Mouse (Mus musculus): ENCODE results near the gene Nim1k. TPM values are rescaled to one million over a fixed set of nuclear protein-coding genes. Genes with fewer than 3 reads are reported as not detected.
"Not testable (repeated sequence)": the region's sequence is repeated elsewhere in the genome, so short reads cannot be mapped to it uniquely, and the experiment has no call there.

Gene Nim1k
- polyA plus RNA-seq, 1 experiment from 2014 or later, result 2.4 TPM

- no peak overlapping the region for H3K27ac ChIP-seq (replicated peaks)
- 85% methylated on average over 2 of the region's 2 CpGs for WGBS
- H3K9me3 ChIP-seq (replicated peaks), result no peaks in the 10 kb centered on the region
- DNase-seq (ENCODE audit: low spot score), result no peak
- peaks cover 21% of the 10 kb centered on the region for H3K36me3 ChIP-seq
- no peak overlapping the region for H3K4me3 ChIP-seq
- H3K27me3 ChIP-seq (ENCODE audit: low read depth, poor library complexity, severe bottlenecking), result no peaks in the 10 kb centered on the region
- no peaks in the 10 kb centered on the region for H3K4me1 ChIP-seq
Measured at GRCm38 (mm10) chr13:119716105-119716504, 39.6 kb downstream of the Nim1k start.

GRCm38 (mm10) chr13:119713821-119714220, 41.9 kb downstream of the Nim1k start:
- peaks cover 44% of the 10 kb centered on the region for H3K36me3 ChIP-seq
- H3K27me3 ChIP-seq (ENCODE audit: low read depth, poor library complexity, severe bottlenecking), result no peaks in the 10 kb centered on the region
- no peak for DNase-seq (ENCODE audit: low spot score)
- no peak overlapping the region for H3K4me3 ChIP-seq
- WGBS, result 80% methylated on average over 9 of the region's 9 CpGs
- H3K4me1 ChIP-seq, result no peaks in the 10 kb centered on the region
- H3K27ac ChIP-seq (replicated peaks), result no peak overlapping the region
- no peaks in the 10 kb centered on the region for H3K9me3 ChIP-seq (replicated peaks)

DNA sequence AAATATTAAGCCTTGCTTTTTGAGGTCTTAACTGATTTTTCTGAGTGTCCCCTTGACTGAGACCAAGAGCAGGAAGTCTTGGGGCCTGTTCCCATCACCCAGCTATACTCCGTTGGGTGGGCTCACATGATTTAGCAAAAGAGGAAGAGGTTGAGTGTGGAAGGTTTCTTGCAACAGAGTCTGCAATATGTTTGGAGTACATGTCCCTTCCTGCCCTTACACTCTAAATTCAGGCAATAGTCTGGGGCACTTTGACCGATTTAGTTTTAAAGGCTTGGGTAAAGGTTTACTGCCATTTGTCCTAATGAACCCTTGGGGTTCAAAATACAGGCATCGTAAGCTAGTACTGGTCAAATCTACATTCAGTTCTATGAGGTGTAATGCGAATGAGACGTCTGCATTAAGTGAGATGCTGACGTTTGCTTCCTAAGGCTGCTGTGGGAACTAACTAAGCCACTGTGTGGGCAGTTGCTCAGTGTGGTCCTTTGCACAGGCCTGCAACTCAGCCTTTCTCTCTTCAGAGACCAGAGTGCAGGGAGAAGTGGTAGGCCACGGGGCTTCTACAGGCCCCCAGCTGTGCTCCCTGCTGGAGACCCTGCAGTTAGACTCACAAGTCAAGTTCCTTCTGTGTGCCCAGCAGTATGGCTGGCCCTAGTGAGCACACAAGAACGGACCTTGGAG, 42.4 kb downstream of the Nim1k start:
- WGBS, result 75% methylated on average over 8 of the region's 8 CpGs
- Histone ChIP-seq H3K27ac (replicated peaks) (no peak overlapping the region), H3K4me3 (no peak overlapping the region), H3K27me3 (ENCODE audit: low read depth, poor library complexity, severe bottlenecking) (no peaks in the 10 kb centered on the region), H3K36me3 (peaks cover 50% of the 10 kb centered on the region), H3K9me3 (replicated peaks) (no peaks in the 10 kb centered on the region), H3K4me1 (no peaks in the 10 kb centered on the region)
- no peak for DNase-seq (ENCODE audit: low spot score)

GRCm38 (mm10) chr13:119712463-119712862, 43.2 kb downstream of the Nim1k start:
- Histone ChIP-seq H3K27me3 (ENCODE audit: low read depth, poor library complexity, severe bottlenecking) (no peaks in the 10 kb centered on the region), H3K4me1 (no peaks in the 10 kb centered on the region), H3K4me3 (no peak overlapping the region), H3K27ac (replicated peaks) (no peak overlapping the region), H3K9me3 (replicated peaks) (no peaks in the 10 kb centered on the region), H3K36me3 (peaks cover 58% of the 10 kb centered on the region)
- 94% methylated on average over 11 of the region's 11 CpGs for WGBS
- DNase-seq (ENCODE audit: low spot score), result no peak

DNA sequence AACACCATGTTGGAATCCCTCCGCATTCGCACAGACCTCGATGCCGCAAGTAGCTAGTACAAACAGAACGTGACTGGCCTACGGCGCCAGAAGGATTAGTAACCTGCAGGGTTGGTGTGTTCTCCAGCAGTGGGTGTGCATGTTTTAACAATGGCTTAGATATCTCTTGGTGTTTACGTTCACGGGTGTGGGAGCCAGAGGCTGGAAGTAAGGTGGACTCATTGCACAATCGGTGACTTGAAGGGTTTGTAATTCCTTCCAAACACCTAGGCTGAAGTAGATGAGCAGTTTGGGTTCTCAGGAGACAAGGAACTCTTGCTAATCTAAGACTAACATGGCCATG, 45.4 kb downstream of the Nim1k start:
- DNase-seq (ENCODE audit: low spot score), result no peak
- peaks cover 77% of the 10 kb centered on the region for H3K36me3 ChIP-seq

GRCm38 (mm10) chr13:119709388-119710267, 46.1 kb downstream of the Nim1k start:
- Histone ChIP-seq H3K4me1 (no peaks in the 10 kb centered on the region), H3K27me3 (ENCODE audit: low read depth, poor library complexity, severe bottlenecking) (no peaks in the 10 kb centered on the region), H3K27ac (replicated peaks) (no peak overlapping the region), H3K9me3 (replicated peaks) (no peaks in the 10 kb centered on the region), H3K4me3 (no peak overlapping the region), H3K36me3 (peaks cover 83% of the 10 kb centered on the region)
- no peak for DNase-seq (ENCODE audit: low spot score)
- 95% methylated on average over 8 of the region's 8 CpGs for WGBS

More for the DNA sequence above, 45.4 kb downstream of the Nim1k start:
- H3K4me3 ChIP-seq, result no peak overlapping the region
- H3K27me3 ChIP-seq (ENCODE audit: low read depth, poor library complexity, severe bottlenecking), result no peaks in the 10 kb centered on the region
- no peaks in the 10 kb centered on the region for H3K4me1 ChIP-seq
- 90% methylated on average over 10 of the region's 10 CpGs for WGBS
- no peaks in the 10 kb centered on the region for H3K9me3 ChIP-seq (replicated peaks)
- H3K27ac ChIP-seq (replicated peaks), result no peak overlapping the region

- Histone ChIP-seq H3K27ac (replicated peaks) (no peak overlapping the region), H3K9me3 (replicated peaks) (no peaks in the 10 kb centered on the region), H3K27me3 (ENCODE audit: low read depth, poor library complexity, severe bottlenecking) (no peaks in the 10 kb centered on the region), H3K36me3 (peaks cover 90% of the 10 kb centered on the region), H3K4me3 (no peak overlapping the region), H3K4me1 (no peaks in the 10 kb centered on the region)
- WGBS, result 90% methylated on average over 5 of the region's 5 CpGs
- no peak for DNase-seq (ENCODE audit: low spot score)
Measured at GRCm38 (mm10) chr13:119708941-119709340, 46.7 kb downstream of the Nim1k start.

DNA sequence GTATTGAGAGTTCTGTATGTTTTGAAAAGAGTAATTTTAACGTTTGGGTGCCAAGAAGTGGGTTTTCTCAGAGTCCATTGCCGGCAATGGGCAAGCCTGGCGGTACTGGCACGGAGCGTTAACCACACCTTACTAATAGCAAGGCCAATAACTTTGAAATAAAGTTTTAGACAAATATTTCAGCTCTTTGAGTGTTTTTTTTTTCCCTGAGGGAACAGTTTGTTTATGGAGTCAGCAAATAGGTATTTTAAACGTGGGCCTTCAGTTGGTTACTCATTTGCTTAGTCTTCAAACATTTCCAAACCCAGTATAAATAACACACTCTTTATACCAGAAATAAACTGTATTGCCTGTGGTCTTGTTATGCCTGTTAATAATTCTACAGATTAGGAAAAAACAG, 47.8 kb downstream of the Nim1k start:
- Histone ChIP-seq H3K36me3 (peaks cover 94% of the 10 kb centered on the region), H3K27ac (replicated peaks) (no peak overlapping the region), H3K27me3 (ENCODE audit: low read depth, poor library complexity, severe bottlenecking) (no peaks in the 10 kb centered on the region), H3K9me3 (replicated peaks) (no peaks in the 10 kb centered on the region), H3K4me3 (no peak overlapping the region), H3K4me1 (no peaks in the 10 kb centered on the region)
- WGBS, result 97% methylated on average over 6 of the region's 6 CpGs
- no peak for DNase-seq (ENCODE audit: low spot score)

GRCm38 (mm10) chr13:119706953-119707352, 48.7 kb downstream of the Nim1k start:
- peaks cover 96% of the 10 kb centered on the region for H3K36me3 ChIP-seq

DNA sequence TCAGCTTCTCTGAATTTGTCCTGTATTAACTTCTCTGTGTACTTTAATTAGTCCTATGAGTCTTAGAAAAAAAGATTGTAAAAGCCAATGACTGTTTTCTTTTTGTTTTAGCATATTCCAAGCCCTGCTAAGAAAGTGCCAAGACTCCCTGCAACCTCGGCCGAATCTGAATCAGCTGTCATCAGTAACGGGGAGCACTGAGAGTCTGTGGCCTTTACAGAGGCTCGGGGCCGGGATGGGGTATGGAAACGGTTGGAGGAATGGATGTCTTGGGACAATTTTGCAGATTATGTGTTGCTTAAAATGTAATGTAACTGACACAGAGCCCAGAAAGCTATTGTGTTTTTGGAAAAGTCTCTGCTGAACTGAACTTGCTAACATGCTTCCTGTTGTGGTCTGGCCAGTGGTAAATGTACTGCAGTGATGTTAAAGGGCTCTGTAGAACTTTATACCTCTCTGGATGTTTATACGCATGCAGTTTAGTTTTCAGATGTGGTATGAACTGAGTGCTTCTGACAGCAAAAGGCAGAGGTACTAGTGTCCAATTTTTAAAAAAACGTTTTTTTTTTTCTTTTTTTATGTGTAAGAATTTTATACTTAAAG, 49.3 kb downstream of the Nim1k start:
- H3K27me3 ChIP-seq (ENCODE audit: low read depth, poor library complexity, severe bottlenecking); H3K4me3 ChIP-seq; DNase-seq (ENCODE audit: low spot score); H3K27ac ChIP-seq (replicated peaks); H3K9me3 ChIP-seq (replicated peaks); H3K4me1 ChIP-seq: not testable (repeated sequence)
- H3K36me3 ChIP-seq, result peaks cover 97% of the 10 kb centered on the region
- WGBS, result 89% methylated on average over 8 of the region's 8 CpGs

More at GRCm38 (mm10) chr13:119706953-119707352, 48.7 kb downstream of the Nim1k start:
- 85% methylated on average over 7 of the region's 7 CpGs for WGBS
- Histone ChIP-seq H3K9me3 (replicated peaks) (no peaks in the 10 kb centered on the region), H3K4me3 (no peak overlapping the region), H3K27me3 (ENCODE audit: low read depth, poor library complexity, severe bottlenecking) (no peaks in the 10 kb centered on the region), H3K4me1 (no peaks in the 10 kb centered on the region), H3K27ac (replicated peaks) (no peak overlapping the region)
- DNase-seq (ENCODE audit: low spot score), result no peak

DNA sequence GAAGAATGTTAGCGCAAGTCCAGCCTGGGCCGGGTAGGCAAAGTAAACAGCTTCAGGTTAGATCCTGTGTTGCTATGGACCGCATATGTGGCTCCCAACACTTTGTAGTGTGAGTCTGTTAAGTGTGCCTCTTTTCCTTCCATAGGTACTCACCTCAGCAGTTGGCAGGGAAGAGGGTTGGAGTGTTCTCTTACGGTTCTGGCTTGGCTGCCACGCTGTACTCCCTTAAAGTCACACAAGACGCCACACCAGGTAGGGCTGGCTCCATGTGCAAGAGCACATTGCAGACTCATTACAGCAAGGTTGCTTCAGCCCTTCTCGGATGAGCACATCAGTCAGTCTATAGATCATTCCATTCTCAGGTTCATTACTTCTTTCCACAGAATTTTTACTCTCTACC, 51.4 kb downstream of the Nim1k start:
- 92% methylated on average over 7 of the region's 7 CpGs for WGBS
- H3K4me1 ChIP-seq, result no peaks in the 10 kb centered on the region
- no peak overlapping the region for H3K27ac ChIP-seq (replicated peaks)
- H3K36me3 ChIP-seq, result peaks cover 97% of the 10 kb centered on the region
- DNase-seq (ENCODE audit: low spot score), result no peak
- no peak overlapping the region for H3K4me3 ChIP-seq
- H3K27me3 ChIP-seq (ENCODE audit: low read depth, poor library complexity, severe bottlenecking), result no peaks in the 10 kb centered on the region
- no peaks in the 10 kb centered on the region for H3K9me3 ChIP-seq (replicated peaks)

DNA sequence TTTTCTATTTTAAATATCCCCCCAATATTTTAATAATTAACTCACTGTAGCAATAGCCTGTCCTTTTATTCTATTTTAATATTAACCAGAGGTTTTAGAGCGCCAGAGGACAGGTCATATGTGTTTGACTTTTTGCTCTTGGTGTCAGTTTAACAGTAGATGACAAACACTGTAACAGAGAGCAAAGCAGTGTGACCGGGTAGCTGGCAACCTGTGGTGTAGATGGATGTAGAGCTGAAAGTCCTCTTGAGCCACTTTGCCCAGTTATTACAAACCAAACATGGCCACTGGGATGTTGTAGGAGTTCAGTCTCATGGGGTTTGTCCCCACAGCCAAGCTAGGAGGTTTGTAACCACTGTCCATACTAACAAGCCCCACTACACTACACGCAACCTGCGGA, 57.2 kb downstream of the Nim1k start:
- DNase-seq (ENCODE audit: low spot score), result no peak
- H3K4me3 ChIP-seq, result no peak overlapping the region
- peaks cover 26% of the 10 kb centered on the region for H3K4me1 ChIP-seq
- peaks cover 98% of the 10 kb centered on the region for H3K36me3 ChIP-seq
- H3K27me3 ChIP-seq (ENCODE audit: low read depth, poor library complexity, severe bottlenecking), result no peaks in the 10 kb centered on the region
- H3K9me3 ChIP-seq (replicated peaks), result no peaks in the 10 kb centered on the region
- no peak overlapping the region for H3K27ac ChIP-seq (replicated peaks)
- WGBS, result 94% methylated on average over 4 of the region's 4 CpGs

DNA sequence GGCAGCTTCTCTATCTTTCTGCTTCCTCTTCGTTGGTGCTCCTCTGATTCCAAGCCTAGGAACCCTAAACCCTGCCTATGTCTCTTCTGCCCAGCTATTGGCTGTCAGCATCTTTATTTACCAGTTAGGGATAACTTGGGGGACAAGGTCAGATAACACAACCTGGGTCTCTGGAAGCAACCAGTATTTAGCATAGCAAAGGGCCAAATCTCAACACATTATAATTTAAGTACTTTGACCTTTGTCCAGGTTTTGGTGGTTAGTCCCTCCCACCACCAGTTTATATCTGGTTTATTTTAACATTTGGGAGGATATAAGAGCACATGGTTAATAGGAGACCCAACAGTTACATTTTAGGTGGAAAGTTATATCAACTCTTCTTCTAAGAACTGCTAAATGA, 59.2 kb downstream of the Nim1k start:
- H3K27me3 ChIP-seq (ENCODE audit: low read depth, poor library complexity, severe bottlenecking), result no peaks in the 10 kb centered on the region
- WGBS, result 84% methylated on average over 1 of the region's 1 CpGs
- peaks cover 80% of the 10 kb centered on the region for H3K36me3 ChIP-seq
- H3K4me1 ChIP-seq, result peaks cover 44% of the 10 kb centered on the region
- no peak for DNase-seq (ENCODE audit: low spot score)
- H3K27ac ChIP-seq (replicated peaks), result no peak overlapping the region
- H3K9me3 ChIP-seq (replicated peaks), result no peaks in the 10 kb centered on the region
- H3K4me3 ChIP-seq, result no peak overlapping the region
